Mouse (Mus musculus) right cerebral cortex, adult 18-20 months (tissue): ENCODE measurements around the gene Gm28171.
"Not testable (repeated sequence)": the region's sequence is repeated elsewhere in the genome, so short reads cannot be mapped to it uniquely, and the experiment has no call there.

Experiments used
- DNase-seq: peaks from one replicate; pipeline ENCODE4 v3.0.0; 2022; ENCODE audit warnings: mixed read lengths

Gm28171 gene

GRCm38 (mm10) chrY:5793095-5793494 is at the start of gene Gm28171:
Gene Gm28171, plus strand, starts transcription at chrY:5793395.
- not testable (repeated sequence) for DNase-seq
